Mouse (Mus musculus) thymus, adult 2 months (tissue): ENCODE measurements around the gene Slc27a4. TPM values are rescaled to one million over a fixed set of nuclear protein-coding genes. Genes with fewer than 3 reads are reported as not detected.

ENCODE experiments used
- DNase-seq: peaks from one replicate; pipeline ENCODE4 v3.0.0; 2021
- H3K27ac ChIP-seq: fragments of 200-500 bp; 2 replicates; pipeline ENCODE4 v1.5.1; 2012; ENCODE audit warnings: low read length, control low read depth; ENCODE audit not compliant: control insufficient read depth, insufficient read depth
- H3K27me3 ChIP-seq: fragments of 200-500 bp; 2 replicates; pipeline ENCODE4 v1.6.1; 2012; ENCODE audit warnings: mild to moderate bottlenecking, low read length, moderate library complexity, mixed read lengths; ENCODE audit not compliant: control insufficient read depth, insufficient read depth
- H3K36me3 ChIP-seq: fragments of 200-500 bp; 2 replicates; pipeline ENCODE4 v1.6.1; 2012; ENCODE audit warnings: mild to moderate bottlenecking, low read length, moderate library complexity; ENCODE audit not compliant: control insufficient read depth, insufficient read depth
- H3K4me1 ChIP-seq: fragments of 200-500 bp; replicated peaks from 2 replicates; pipeline ENCODE4 v1.6.1; 2012; ENCODE audit warnings: low read length; ENCODE audit not compliant: control insufficient read depth, insufficient read depth
- H3K4me3 ChIP-seq: fragments of 200-500 bp; 2 replicates; pipeline ENCODE4 v1.5.1; 2012; ENCODE audit warnings: mild to moderate bottlenecking, low read length, control low read depth, moderate library complexity; ENCODE audit not compliant: control insufficient read depth, insufficient read depth
- CTCF ChIP-seq: fragments of 200-500 bp; IDR thresholded peaks from 2 replicates; pipeline ENCODE4 v1.5.1; 2012; ENCODE audit warnings: mild to moderate bottlenecking, control low read depth, low read length, moderate library complexity, borderline replicate concordance; ENCODE audit not compliant: control insufficient read depth, poor library complexity, insufficient read depth; ENCODE audit errors: extremely low read depth
- POLR2A ChIP-seq: fragments of 200-500 bp; IDR thresholded peaks from 2 replicates; pipeline ENCODE4 v1.6.1; 2012; ENCODE audit warnings: mild to moderate bottlenecking, low read length, control low read depth, moderate library complexity; ENCODE audit not compliant: control insufficient read depth, poor library complexity, insufficient read depth; ENCODE audit errors: extremely low read depth
- WGBS: fragments of 180-500 bp; shearing (Covaris S2); methylation state at CpG from one replicate; pipeline ENCODE4 v1.1.7; 2018; 5-methylcytosine and 5-hydroxymethylcytosine counted together
- polyA plus RNA-seq: library from polyadenylated mRNA; depleted of rRNA; stranded (reverse); fragments of >200 nt; gene quantifications from 2 replicates; pipeline ENCODE4 v1.2.3, GENCODE M21; 2012

Gene Slc27a4
- polyA plus RNA-seq, 1 experiment = 35.8 TPM

- H3K4me3 ChIP-seq = no peak overlapping the region
- H3K27ac ChIP-seq = no peak overlapping the region
- 82% methylated on average over 47 of the region's 47 CpGs for WGBS
- no peaks in the 10 kb centered on the region for H3K27me3 ChIP-seq
- TF ChIP-seq CTCF (no peak), POLR2A (no peak)
- no peak for DNase-seq
- peaks cover 14% of the 10 kb centered on the region for H3K36me3 ChIP-seq
- peaks cover 21% of the 10 kb centered on the region for H3K4me1 ChIP-seq
Measured at GRCm38 (mm10) chr2:29846061-29846853, 43.8 kb downstream of the Slc27a4 start.

GRCm38 (mm10) chr2:29846911-29847310 lies 44.5 kb downstream of the Slc27a4 start:
- Histone ChIP-seq H3K4me3 (no peak overlapping the region), H3K27me3 (no peaks in the 10 kb centered on the region), H3K4me1 (peaks cover 21% of the 10 kb centered on the region), H3K36me3 (peaks cover 10% of the 10 kb centered on the region), H3K27ac (no peak overlapping the region)
- no peak for DNase-seq
- 84% methylated on average over 3 of the region's 3 CpGs for WGBS
- TF ChIP-seq POLR2A = no peak
- no peak for TF ChIP-seq CTCF

GRCm38 (mm10) chr2:29849041-29849440 lies 46.6 kb downstream of the Slc27a4 start:
- WGBS = 45% methylated on average over 8 of the region's 8 CpGs
- H3K36me3 ChIP-seq = peaks cover 6% of the 10 kb centered on the region
- H3K4me3 ChIP-seq = no peak overlapping the region
- peaks cover 21% of the 10 kb centered on the region for H3K4me1 ChIP-seq
- no peak for DNase-seq
- no peaks in the 10 kb centered on the region for H3K27me3 ChIP-seq
- H3K27ac ChIP-seq = no peak overlapping the region
- TF ChIP-seq CTCF (no peak), POLR2A (no peak)

GRCm38 (mm10) chr2:29849841-29850480 lies 47.5 kb downstream of the Slc27a4 start:
- 55% methylated on average over 5 of the region's 5 CpGs for WGBS
- no peak for TF ChIP-seq POLR2A
- TF ChIP-seq CTCF = no peak

GRCm38 (mm10) chr2:29852957-29853485 lies 50.6 kb downstream of the Slc27a4 start:
- Histone ChIP-seq H3K27ac (no peak overlapping the region), H3K27me3 (no peaks in the 10 kb centered on the region), H3K36me3 (no peaks in the 10 kb centered on the region), H3K4me3 (no peak overlapping the region), H3K4me1 (peaks cover 21% of the 10 kb centered on the region)
- no peak for DNase-seq
- 73% methylated on average over 4 of the region's 4 CpGs for WGBS
- no peak for TF ChIP-seq POLR2A
- TF ChIP-seq CTCF = no peak

More at GRCm38 (mm10) chr2:29849841-29850480, 47.5 kb downstream of the Slc27a4 start:
- H3K36me3 ChIP-seq = peaks cover 6% of the 10 kb centered on the region
- H3K27me3 ChIP-seq = no peaks in the 10 kb centered on the region
- no peak overlapping the region for H3K4me3 ChIP-seq
- DNase-seq = no peak
- no peak overlapping the region for H3K27ac ChIP-seq
- H3K4me1 ChIP-seq = peaks cover 21% of the 10 kb centered on the region

- 92% methylated on average over 5 of the region's 5 CpGs for WGBS
- peaks cover 17% of the 10 kb centered on the region for H3K4me1 ChIP-seq
Measured at GRCm38 (mm10) chr2:29853736-29854135, 51.3 kb downstream of the Slc27a4 start.

More at GRCm38 (mm10) chr2:29853736-29854135, 51.3 kb downstream of the Slc27a4 start:
- Histone ChIP-seq H3K27ac (no peak overlapping the region), H3K27me3 (no peaks in the 10 kb centered on the region), H3K4me3 (no peak overlapping the region), H3K36me3 (no peaks in the 10 kb centered on the region)
- DNase-seq = no peak
- TF ChIP-seq CTCF (no peak), POLR2A (no peak)
